17 mouse cellular contexts compared by ENCODE assay signal in genomic region chr9:88120963-88121570, GRCm38 (mm10).
A peak's percentile ranks its signal among the peaks of the same experiment; 100 is the strongest.
DNase-seq lines count a peak whose midpoint lies in the region; ATAC-seq and TF ChIP-seq lines count a peak whose summit lies in the region.
"Had no signal": no experiment of that assay in that cellular context is flagged by ENCODE, and none has a peak within 500 bp of the region (broad histone marks: within the 10 kb centered on the region; RNA-seq: fewer than 3 reads in every experiment).

No protein-coding gene starts in this region.

- H3K27ac ChIP-seq in forebrain, embryonic 15.5 days (replicated peaks): peak overlapping the region; percentile 72
- H3K27ac ChIP-seq in forebrain, embryonic 12.5 days: no peak overlapping the region
- no peak overlapping the region for H3K27ac ChIP-seq in cerebellum, adult 2 months (ENCODE audit: insufficient read depth, low read length)
- peak overlapping the region; percentile 70 for H3K27ac ChIP-seq in forebrain, embryonic 16.5 days (ENCODE audit: low read length)
- H3K27ac ChIP-seq in kidney, adult 2 months (ENCODE audit: insufficient read depth, low read depth, low read length): no peak overlapping the region
- H3K27ac ChIP-seq: embryonic facial prominence, embryonic 13.5 days; liver, embryonic 12.5 days; midbrain, embryonic 12.5 days had no signal

- no peak overlapping the region for H3K9ac ChIP-seq in forebrain, embryonic 15.5 days (replicated peaks)
- H3K9ac ChIP-seq in forebrain, embryonic 12.5 days: no peak overlapping the region
- no peak overlapping the region for H3K9ac ChIP-seq in forebrain, embryonic 16.5 days (replicated peaks; ENCODE audit: low read depth, low read length)
- H3K9ac ChIP-seq: embryonic facial prominence, embryonic 13.5 days; liver, embryonic 12.5 days; lung, embryonic 14.5 days; midbrain, embryonic 12.5 days had no signal

- H3K27me3 ChIP-seq in forebrain, embryonic 15.5 days: no peaks in the 10 kb centered on the region
- no peaks in the 10 kb centered on the region for H3K27me3 ChIP-seq in forebrain, embryonic 12.5 days
- H3K27me3 ChIP-seq in cerebellum, adult 2 months (ENCODE audit: control insufficient read depth, insufficient read depth, low read length): no peaks in the 10 kb centered on the region
- H3K27me3 ChIP-seq in forebrain, embryonic 16.5 days (replicated peaks; ENCODE audit: control insufficient read depth, insufficient read depth, low read length): no peaks in the 10 kb centered on the region
- H3K27me3 ChIP-seq in kidney, adult 2 months (replicated peaks; ENCODE audit: control insufficient read depth, insufficient read depth, low read length): no peaks in the 10 kb centered on the region
- H3K27me3 ChIP-seq: CH12.LX; embryonic facial prominence, embryonic 13.5 days; liver, embryonic 12.5 days; midbrain, embryonic 12.5 days had no signal

- ATAC-seq in forebrain, embryonic 15.5 days (replicated peaks): peak; percentile 73
- no peak for ATAC-seq in forebrain, embryonic 12.5 days (ENCODE audit: low FRiP score)
- ATAC-seq in forebrain, embryonic 16.5 days: peak; percentile 84
- ATAC-seq: liver, embryonic 12.5 days had no signal

- H3K36me3 ChIP-seq in forebrain, embryonic 15.5 days: no peaks in the 10 kb centered on the region
- no peaks in the 10 kb centered on the region for H3K36me3 ChIP-seq in forebrain, embryonic 12.5 days (replicated peaks)
- H3K36me3 ChIP-seq in forebrain, embryonic 16.5 days (ENCODE audit: control insufficient read depth, insufficient read depth): no peaks in the 10 kb centered on the region
- no peaks in the 10 kb centered on the region for H3K36me3 ChIP-seq in kidney, adult 2 months (ENCODE audit: control insufficient read depth, insufficient read depth, low read length)
- H3K36me3 ChIP-seq: embryonic facial prominence, embryonic 13.5 days; liver, embryonic 12.5 days; midbrain, embryonic 12.5 days had no signal

- no peak for TF ChIP-seq CTCF in cerebellum, adult 2 months (IDR thresholded peaks at IDR 0.05; ENCODE audit: borderline replicate concordance, insufficient read depth, low read depth, low read length)
- no peak for TF ChIP-seq CTCF in kidney, adult 2 months (conservative IDR thresholded peaks at IDR 0.05; ENCODE audit: insufficient read depth, insufficient read length, low read depth, low read length)

- WGBS in forebrain, embryonic 15.5 days: 60% methylated on average over 11 of the region's 11 CpGs
- 87% methylated on average over 11 of the region's 11 CpGs for WGBS in forebrain, embryonic 12.5 days
- WGBS in cerebellum, adult 2 months: 10% methylated on average over 11 of the region's 11 CpGs
- WGBS in forebrain, embryonic 16.5 days: 57% methylated on average over 11 of the region's 11 CpGs
- 82% methylated on average over 11 of the region's 11 CpGs for WGBS in kidney, adult 2 months

- H3K4me2 ChIP-seq in forebrain, embryonic 15.5 days (replicated peaks): no peak overlapping the region
- no peak overlapping the region for H3K4me2 ChIP-seq in forebrain, embryonic 12.5 days
- no peak overlapping the region for H3K4me2 ChIP-seq in forebrain, embryonic 16.5 days (ENCODE audit: low read length)
- H3K4me2 ChIP-seq: embryonic facial prominence, embryonic 13.5 days; liver, embryonic 12.5 days; lung, embryonic 14.5 days; midbrain, embryonic 12.5 days had no signal

- TF ChIP-seq POLR2A in cerebellum, adult 2 months (IDR thresholded peaks at IDR 0.05; ENCODE audit: borderline replicate concordance, insufficient read depth, low read length): no peak
- no peak for TF ChIP-seq POLR2A in kidney, adult 2 months (IDR thresholded peaks at IDR 0.05; ENCODE audit: low read depth, low read length)

- peaks cover 10% of the 10 kb centered on the region; the same call in 1 of the 2 replicates for H3K4me1 ChIP-seq in forebrain, embryonic 15.5 days
- H3K4me1 ChIP-seq in forebrain, embryonic 12.5 days: no peaks in the 10 kb centered on the region
- H3K4me1 ChIP-seq in cerebellum, adult 2 months (ENCODE audit: control insufficient read depth, insufficient read depth, low read length): no peaks in the 10 kb centered on the region
- H3K4me1 ChIP-seq in forebrain, embryonic 16.5 days (replicated peaks; ENCODE audit: control insufficient read depth, insufficient read depth, low read length): peaks cover 7% of the 10 kb centered on the region
- no peaks in the 10 kb centered on the region for H3K4me1 ChIP-seq in kidney, adult 2 months (ENCODE audit: control insufficient read depth, insufficient read depth, low read length)
- H3K4me1 ChIP-seq: liver, embryonic 12.5 days; midbrain, embryonic 12.5 days had no signal

- no peak overlapping the region for H3K4me3 ChIP-seq in forebrain, embryonic 15.5 days
- no peak overlapping the region for H3K4me3 ChIP-seq in forebrain, embryonic 12.5 days (replicated peaks)
- no peak overlapping the region for H3K4me3 ChIP-seq in cerebellum, adult 2 months (replicated peaks; ENCODE audit: insufficient read depth, low read depth, low read length)
- H3K4me3 ChIP-seq in forebrain, embryonic 16.5 days (replicated peaks; ENCODE audit: low read length): no peak overlapping the region
- no peak overlapping the region for H3K4me3 ChIP-seq in kidney, adult 2 months (ENCODE audit: insufficient read depth, low read depth, low read length)
- H3K4me3 ChIP-seq: embryonic facial prominence, embryonic 13.5 days; liver, embryonic 12.5 days; midbrain, embryonic 12.5 days; myocyte had no signal

- H3K9me3 ChIP-seq in forebrain, embryonic 15.5 days: no peaks in the 10 kb centered on the region
- no peaks in the 10 kb centered on the region for H3K9me3 ChIP-seq in forebrain, embryonic 12.5 days
- no peaks in the 10 kb centered on the region for H3K9me3 ChIP-seq in forebrain, embryonic 16.5 days (ENCODE audit: control insufficient read depth, low read length)
- H3K9me3 ChIP-seq: embryonic facial prominence, embryonic 13.5 days; liver, embryonic 12.5 days; midbrain, embryonic 12.5 days had no signal

- peak; percentile 2 to 4 for DNase-seq in layer of hippocampus, postnatal 36 days
- no peak for DNase-seq in layer of hippocampus, adult 11-12 months (ENCODE audit: low spot score)
- DNase-seq in cerebellum, adult 2 months: peak; percentile 33 to 45
- DNase-seq in urinary bladder, postnatal 25 days (ENCODE audit: low spot score): no peak
- no peak for DNase-seq in kidney, adult 2 months
- DNase-seq: kidney, adult 18-20 months; kidney, postnatal 14 days; layer of hippocampus, adult 9-11 months; lung, embryonic 14.5 days had no signal

Comparison
In these comparisons a context has a peak if more than half of its experiments do, and no peak if none do; other contexts are left out.
1. H3K27ac ChIP-seq: peak in forebrain, embryonic 15.5 days (single experiment) and forebrain, embryonic 16.5 days (single experiment); none in forebrain, embryonic 12.5 days (single experiment), cerebellum, adult 2 months (single experiment) and kidney, adult 2 months (single experiment).
2. DNase-seq: peak in layer of hippocampus, postnatal 36 days (2 of 2) and cerebellum, adult 2 months (2 of 2); none in layer of hippocampus, adult 11-12 months (single experiment), urinary bladder, postnatal 25 days (single experiment) and kidney, adult 2 months (single experiment).